Mouse (Mus musculus) stomach, embryonic 15.5 days (tissue): ENCODE measurements around the gene Slmap. TPM values are rescaled to one million over a fixed set of nuclear protein-coding genes. Genes with fewer than 3 reads are reported as not detected.

Experiments
- ATAC-seq: fragments of 200-750 bp; cut with Nextera tagmentation; 2 replicates; pipeline ENCODE4 v1.8.0; 2017; ENCODE audit warnings: low read depth, moderate number of reproducible peaks, moderate TSS enrichment; ENCODE audit not compliant: insufficient read depth, low FRiP score
- H3K27ac ChIP-seq: fragments of 300-500 bp; sonication (generic); 2 replicates; pipeline ENCODE4 v1.5.1; 2015; ENCODE audit warnings: mild to moderate bottlenecking, inconsistent platforms
- H3K27me3 ChIP-seq: fragments of 300-500 bp; sonication (generic); replicated peaks from 2 replicates; pipeline ENCODE4 v1.6.1; 2015; ENCODE audit warnings: inconsistent platforms
- H3K36me3 ChIP-seq: fragments of 300-500 bp; sonication (generic); 2 replicates; pipeline ENCODE4 v1.6.1; 2015; ENCODE audit warnings: inconsistent platforms
- H3K4me1 ChIP-seq: fragments of 300-500 bp; sonication (generic); 2 replicates; pipeline ENCODE4 v1.6.1; 2015; ENCODE audit warnings: inconsistent platforms
- H3K4me2 ChIP-seq: fragments of 300-500 bp; sonication (generic); 2 replicates; pipeline ENCODE4 v1.6.1; 2015; ENCODE audit warnings: mild to moderate bottlenecking, inconsistent platforms
- H3K4me3 ChIP-seq: fragments of 300-500 bp; sonication (generic); replicated peaks from 2 replicates; pipeline ENCODE4 v1.5.1; 2015; ENCODE audit warnings: inconsistent platforms
- H3K9ac ChIP-seq: fragments of 300-500 bp; sonication (generic); 2 replicates; pipeline ENCODE4 v1.6.1; 2015; ENCODE audit warnings: inconsistent platforms
- H3K9me3 ChIP-seq: fragments of 300-500 bp; sonication (generic); 2 replicates; pipeline ENCODE4 v1.6.1; 2016; ENCODE audit warnings: inconsistent platforms
- WGBS: fragments of 180-500 bp; shearing (Covaris S2); methylation state at CpG from one replicate; pipeline ENCODE4 v1.1.7; 2015; 5-methylcytosine and 5-hydroxymethylcytosine counted together
- polyA plus RNA-seq: library from polyadenylated mRNA; unstranded; fragments of >200 nt; fragmentation: Nextera tagmentation; extraction: Ambion mirVana; gene quantifications from 2 replicates; pipeline ENCODE4 v1.2.1, GENCODE M21; 2015

Gene Slmap
- polyA plus RNA-seq, 1 experiment from 2014 or later, result 48.3 TPM

DNA sequence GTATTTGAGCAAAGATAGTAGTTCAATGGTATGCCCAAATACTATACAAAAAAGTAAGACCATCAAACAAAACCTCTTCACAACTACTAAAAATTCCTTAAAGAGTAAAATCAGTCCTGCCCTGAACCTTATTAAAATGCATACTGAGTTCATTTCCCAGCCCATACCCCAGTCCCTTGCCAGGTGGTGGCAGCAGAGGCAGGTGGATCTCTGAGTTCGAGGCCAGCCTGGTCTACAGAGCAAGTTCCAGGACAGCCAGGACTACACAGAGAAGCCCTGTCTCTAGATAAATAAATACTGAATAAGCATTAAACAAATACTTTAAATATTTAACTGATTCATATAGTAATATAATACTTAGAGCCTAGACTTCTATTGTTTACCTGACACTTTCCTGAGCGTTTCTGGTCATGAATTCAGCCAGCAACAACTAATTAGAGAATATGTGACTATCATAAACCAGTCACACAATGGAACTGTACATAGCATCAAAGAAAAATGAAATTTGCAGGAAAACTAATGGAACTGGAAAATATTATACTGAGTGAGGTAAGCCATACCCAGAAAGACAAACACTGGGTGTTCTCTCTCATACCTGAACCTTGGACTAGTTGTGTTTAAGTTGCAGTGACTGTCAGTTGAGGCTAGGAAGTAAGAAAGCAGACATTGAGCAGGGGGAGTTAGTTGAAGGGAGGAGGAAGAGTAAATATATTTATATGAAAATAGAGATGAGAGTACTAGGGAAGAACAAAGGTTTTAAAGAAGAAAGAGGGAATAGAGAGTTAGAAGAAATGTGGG is 34.4 kb downstream of the Slmap start:
- H3K4me3 ChIP-seq, result no peak overlapping the region
- 87% methylated on average over 2 of the region's 2 CpGs for WGBS
- ATAC-seq, result no peak
- H3K4me1 ChIP-seq, result no peaks in the 10 kb centered on the region
- no peak overlapping the region for H3K4me2 ChIP-seq
- H3K9ac ChIP-seq, result no peak overlapping the region
- H3K36me3 ChIP-seq, result no peaks in the 10 kb centered on the region
- no peaks in the 10 kb centered on the region for H3K27me3 ChIP-seq
- H3K9me3 ChIP-seq, result no peaks in the 10 kb centered on the region
- H3K27ac ChIP-seq, result no peak overlapping the region

DNA sequence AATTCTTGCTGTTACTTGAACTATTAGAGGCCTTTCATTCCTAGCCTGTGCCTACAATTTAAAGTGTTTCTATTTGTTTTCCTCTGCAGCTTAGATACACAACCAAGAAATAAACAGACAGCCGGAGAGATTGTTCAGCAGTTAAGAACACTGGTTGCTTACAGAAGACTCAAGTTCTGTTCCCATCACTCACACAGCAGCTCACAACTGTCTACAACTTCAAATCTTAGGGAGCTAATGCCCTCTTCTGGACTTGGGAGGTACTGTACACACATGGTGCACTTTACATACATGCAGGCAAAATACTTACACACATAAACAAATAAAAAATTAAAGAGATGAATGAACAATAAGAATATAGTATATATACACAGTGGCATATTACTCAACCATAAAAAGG is 39.7 kb downstream of the Slmap start:
- Histone ChIP-seq H3K9ac (no peak overlapping the region), H3K4me2 (no peak overlapping the region), H3K27me3 (no peaks in the 10 kb centered on the region), H3K36me3 (no peaks in the 10 kb centered on the region), H3K4me1 (no peaks in the 10 kb centered on the region), H3K9me3 (no peaks in the 10 kb centered on the region), H3K27ac (no peak overlapping the region), H3K4me3 (no peak overlapping the region)
- WGBS, result 85% methylated on average over 1 of the region's 1 CpGs
- ATAC-seq, result no peak

DNA sequence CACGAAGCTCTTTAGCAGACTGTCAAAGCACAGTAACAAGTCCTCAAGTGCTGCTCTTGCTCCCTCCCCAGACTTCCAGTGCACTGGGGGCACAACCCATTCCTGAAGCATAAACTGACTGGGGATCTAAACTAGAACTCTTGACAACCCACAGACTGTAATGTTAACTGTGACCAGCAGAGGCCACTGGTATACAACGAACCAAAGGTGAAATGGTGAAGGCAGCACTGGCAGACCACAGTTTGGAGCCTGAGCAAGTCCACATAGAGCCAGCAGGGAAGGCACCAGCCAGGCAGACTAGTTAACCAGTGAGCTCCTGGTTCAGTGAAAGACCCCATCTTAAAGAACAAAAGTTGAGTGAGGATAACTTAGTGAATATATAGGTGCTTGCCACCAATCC is 43.6 kb downstream of the Slmap start:
- peak; percentile 56 for ATAC-seq
- WGBS, result 19% methylated on average over 2 of the region's 2 CpGs
- Histone ChIP-seq H3K27me3 (no peaks in the 10 kb centered on the region), H3K4me3 (no peak overlapping the region), H3K9me3 (no peaks in the 10 kb centered on the region), H3K27ac (no peak overlapping the region), H3K4me1 (peaks cover 12% of the 10 kb centered on the region), H3K36me3 (no peaks in the 10 kb centered on the region), H3K4me2 (no peak overlapping the region), H3K9ac (no peak overlapping the region)

DNA sequence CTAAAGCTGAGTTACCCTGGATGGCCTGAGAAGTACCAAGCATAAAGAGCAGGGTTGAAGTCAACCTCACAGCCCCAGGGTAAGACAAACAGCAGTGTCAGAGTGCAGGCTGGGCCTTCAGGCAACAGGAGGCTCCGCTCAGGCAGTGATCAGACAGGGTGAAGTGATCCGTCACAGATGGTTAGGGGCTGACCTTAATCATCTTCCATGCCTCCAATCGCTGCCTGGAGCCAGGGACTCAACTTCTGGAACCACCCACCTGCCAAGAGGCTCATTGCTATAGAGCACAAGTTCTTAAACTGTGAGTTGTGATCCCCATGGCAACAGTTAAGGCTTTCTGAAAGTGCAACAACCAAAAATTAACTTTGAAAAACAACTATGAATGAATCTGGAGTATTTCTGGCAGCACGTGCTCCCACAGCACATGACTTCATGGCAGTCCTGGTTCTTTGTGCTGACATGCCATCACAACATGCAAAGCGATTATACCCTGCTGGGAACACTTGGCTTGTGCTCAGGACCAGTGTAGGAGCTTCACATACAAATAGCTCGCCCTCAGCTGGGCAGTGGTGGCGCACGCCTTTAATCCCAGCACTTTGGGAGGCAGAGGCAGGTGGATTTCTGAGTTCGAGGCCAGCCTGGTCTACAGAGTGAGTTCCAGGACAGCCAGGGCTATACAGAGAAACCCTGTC is 46.3 kb downstream of the Slmap start:
- Histone ChIP-seq H3K9ac (no peak overlapping the region), H3K9me3 (no peaks in the 10 kb centered on the region), H3K4me1 (peaks cover 12% of the 10 kb centered on the region), H3K4me2 (no peak overlapping the region), H3K27ac (peak overlapping the region; percentile 44), H3K27me3 (no peaks in the 10 kb centered on the region), H3K4me3 (no peak overlapping the region), H3K36me3 (no peaks in the 10 kb centered on the region)
- no peak for ATAC-seq
- 69% methylated on average over 9 of the region's 9 CpGs for WGBS

DNA sequence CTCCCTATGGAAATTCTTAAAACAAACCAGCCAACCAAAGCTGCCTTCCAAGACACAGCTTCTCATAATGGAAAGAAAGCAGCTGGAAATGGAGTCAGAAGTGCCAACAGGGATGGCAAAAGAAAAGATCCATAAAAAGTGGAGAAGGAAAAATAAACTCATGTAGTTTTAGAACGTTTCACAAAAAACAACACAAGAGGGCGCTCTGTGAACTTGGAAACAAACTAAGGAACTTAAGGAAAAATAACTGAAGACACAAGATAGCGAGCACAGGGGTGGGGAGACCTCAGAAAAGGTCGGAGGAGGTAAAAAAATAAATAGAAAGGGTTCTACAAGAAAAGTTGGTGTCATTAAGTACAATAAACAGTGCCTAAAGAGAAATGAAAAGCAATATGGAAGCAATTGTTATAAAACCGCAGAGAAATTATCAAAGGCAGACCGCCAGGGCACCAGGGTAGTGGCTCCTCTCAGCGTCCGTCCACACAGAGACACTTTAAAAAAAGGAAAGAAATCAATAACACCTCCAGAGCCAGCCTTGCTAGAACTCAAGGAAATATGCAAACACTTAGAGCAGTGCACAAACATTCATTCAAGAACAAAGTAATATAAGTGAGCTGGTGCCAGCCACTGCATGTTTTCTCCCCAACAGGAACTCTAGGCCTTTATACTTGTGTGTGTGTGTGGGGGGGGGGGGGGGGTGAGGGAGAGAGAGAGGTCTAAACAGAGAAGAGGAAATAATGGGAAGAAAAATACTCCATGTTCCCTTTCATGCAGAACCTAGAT is 48.1 kb downstream of the Slmap start:
- H3K27ac ChIP-seq, result no peak overlapping the region
- no peaks in the 10 kb centered on the region for H3K9me3 ChIP-seq
- no peaks in the 10 kb centered on the region for H3K36me3 ChIP-seq
- no peak overlapping the region for H3K9ac ChIP-seq
- ATAC-seq, result no peak
- H3K4me1 ChIP-seq, result peaks cover 12% of the 10 kb centered on the region
- H3K4me2 ChIP-seq, result no peak overlapping the region
- H3K27me3 ChIP-seq, result no peaks in the 10 kb centered on the region
- H3K4me3 ChIP-seq, result no peak overlapping the region
- 34% methylated on average over 8 of the region's 8 CpGs for WGBS

DNA sequence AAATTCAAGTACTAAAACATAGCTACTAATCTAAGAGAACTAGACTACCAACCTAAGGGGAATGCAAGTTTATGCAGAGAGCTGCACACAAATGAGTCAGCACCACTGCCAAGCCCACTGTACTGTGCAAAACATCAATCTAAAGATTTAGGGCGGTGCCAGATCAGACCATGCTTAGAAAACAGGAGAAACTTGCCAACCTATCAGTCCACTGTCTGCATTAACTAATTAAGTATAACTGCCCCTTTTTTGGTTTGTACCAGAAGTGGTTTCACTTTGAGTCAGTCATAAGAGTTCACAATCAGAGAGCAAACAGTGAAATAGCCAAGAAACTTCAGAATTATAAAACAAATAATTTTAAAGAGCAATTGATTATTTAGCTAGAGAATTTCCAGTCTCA is 53.3 kb downstream of the Slmap start:
- WGBS, result 87% methylated on average over 1 of the region's 1 CpGs

DNA sequence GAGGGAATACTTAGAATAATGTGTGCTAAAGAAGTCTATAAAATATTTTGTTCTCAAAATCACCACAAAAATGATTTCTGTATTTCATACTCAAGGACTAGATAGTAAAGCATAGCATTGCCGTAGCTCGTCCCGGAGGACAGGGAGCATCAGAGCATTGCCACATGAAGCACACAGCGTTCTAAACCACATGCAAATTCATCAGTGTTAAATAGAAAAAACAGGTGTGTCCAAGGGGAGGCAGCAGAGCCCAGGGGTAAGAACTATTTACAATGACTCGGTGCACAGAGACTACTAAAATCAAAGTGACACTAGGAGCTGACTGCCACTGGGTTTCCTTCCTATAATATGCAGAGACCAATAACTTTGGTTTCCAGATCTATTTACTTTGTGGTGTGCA is 57.0 kb downstream of the Slmap start:
- no peaks in the 10 kb centered on the region for H3K4me1 ChIP-seq
- no peaks in the 10 kb centered on the region for H3K27me3 ChIP-seq
- H3K4me3 ChIP-seq, result no peak overlapping the region
- ATAC-seq, result no peak
- no peak overlapping the region for H3K4me2 ChIP-seq
- no peak overlapping the region for H3K27ac ChIP-seq
- no peaks in the 10 kb centered on the region for H3K9me3 ChIP-seq
- no peaks in the 10 kb centered on the region for H3K36me3 ChIP-seq
- H3K9ac ChIP-seq, result no peak overlapping the region
- WGBS, result 90% methylated on average over 5 of the region's 5 CpGs

More for the DNA sequence above, 53.3 kb downstream of the Slmap start:
- Histone ChIP-seq H3K9me3 (no peaks in the 10 kb centered on the region), H3K4me3 (no peak overlapping the region), H3K9ac (no peak overlapping the region), H3K4me1 (no peaks in the 10 kb centered on the region), H3K27me3 (no peaks in the 10 kb centered on the region), H3K27ac (no peak overlapping the region), H3K4me2 (no peak overlapping the region), H3K36me3 (no peaks in the 10 kb centered on the region)
- ATAC-seq, result no peak

DNA sequence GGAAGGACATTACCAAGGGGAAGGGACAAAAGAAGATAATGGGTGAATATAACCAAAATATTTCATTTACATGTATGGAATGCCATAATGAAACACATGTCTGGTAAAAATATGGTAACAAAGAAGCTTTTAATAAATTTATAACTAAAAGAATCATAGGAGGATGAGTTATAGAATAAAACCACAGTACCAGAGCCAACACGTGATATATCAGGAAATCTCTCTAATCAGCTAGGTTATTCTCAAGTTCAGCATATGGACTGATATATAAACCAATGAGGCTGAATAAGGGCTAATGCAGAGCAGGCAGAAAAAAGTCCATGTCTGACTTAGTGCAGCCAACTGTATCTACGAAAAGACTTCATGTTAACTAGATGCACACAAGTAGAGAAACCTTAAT is 58.3 kb downstream of the Slmap start:
- WGBS, result 82% methylated on average over 2 of the region's 2 CpGs
- no peak for ATAC-seq
- H3K4me2 ChIP-seq, result no peak overlapping the region

DNA sequence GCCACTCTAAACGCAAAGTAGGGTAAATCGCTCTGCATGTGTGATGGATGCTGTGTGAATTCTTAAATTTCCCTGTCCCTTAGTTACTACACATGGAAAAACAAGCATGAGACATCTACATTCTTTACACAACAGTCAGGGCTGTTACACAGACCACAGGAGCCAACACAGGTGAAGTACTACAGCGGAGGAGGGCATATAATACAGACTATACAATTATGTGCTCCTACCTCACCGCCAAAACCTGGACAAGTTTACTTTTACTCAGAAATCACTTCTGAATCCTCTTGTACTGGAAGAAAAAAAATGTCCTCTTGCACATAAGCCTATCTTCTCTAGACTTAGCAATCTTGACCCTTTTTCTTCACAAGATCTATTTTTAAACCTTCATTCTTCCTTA is 66.8 kb downstream of the Slmap start:
- 86% methylated on average over 4 of the region's 4 CpGs for WGBS
- no peak for ATAC-seq

More for the DNA sequence above, 58.3 kb downstream of the Slmap start:
- H3K9ac ChIP-seq, result no peak overlapping the region
- H3K27ac ChIP-seq, result no peak overlapping the region
- H3K4me3 ChIP-seq, result no peak overlapping the region
- H3K4me1 ChIP-seq, result no peaks in the 10 kb centered on the region
- H3K9me3 ChIP-seq, result no peaks in the 10 kb centered on the region
- no peaks in the 10 kb centered on the region for H3K27me3 ChIP-seq
- no peaks in the 10 kb centered on the region for H3K36me3 ChIP-seq

DNA sequence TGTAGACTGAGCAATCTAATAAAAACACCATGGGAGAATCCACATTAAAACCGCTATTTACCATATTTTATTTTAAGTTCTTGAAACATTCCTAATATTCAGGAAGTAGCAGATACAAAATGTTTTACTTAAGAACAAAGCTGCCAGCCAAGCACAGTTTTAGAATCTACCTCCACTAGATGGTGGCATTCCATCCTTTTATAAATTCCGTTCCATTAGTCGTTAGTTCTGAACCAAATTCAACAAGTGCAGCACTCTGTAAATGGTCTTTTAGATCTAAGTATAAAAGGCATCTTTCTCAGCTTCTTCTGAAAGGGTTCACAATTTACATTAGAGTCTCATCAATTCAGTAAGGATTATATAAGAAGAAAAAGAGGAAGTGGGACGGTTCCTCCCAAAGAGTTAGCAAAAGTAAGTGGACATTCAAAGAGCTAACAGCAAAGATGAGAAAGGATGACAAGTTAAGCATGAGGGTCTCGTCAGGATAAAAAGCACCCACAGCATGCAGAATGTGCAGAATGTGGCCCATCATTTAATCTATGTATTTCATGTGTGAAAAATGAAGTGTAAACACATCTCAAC is 68.1 kb downstream of the Slmap start:
- H3K9ac ChIP-seq, result no peak overlapping the region
- ATAC-seq, result no peak
- no peak overlapping the region for H3K27ac ChIP-seq
- 57% methylated on average over 5 of the region's 5 CpGs for WGBS
- no peak overlapping the region for H3K4me3 ChIP-seq
- no peaks in the 10 kb centered on the region for H3K9me3 ChIP-seq
- no peaks in the 10 kb centered on the region for H3K4me1 ChIP-seq
- no peaks in the 10 kb centered on the region for H3K27me3 ChIP-seq
- H3K4me2 ChIP-seq, result no peak overlapping the region
- H3K36me3 ChIP-seq, result peaks cover 3% of the 10 kb centered on the region; the same call in 1 of the 2 replicates

More for the DNA sequence above, 66.8 kb downstream of the Slmap start:
- no peak overlapping the region for H3K4me3 ChIP-seq
- H3K27ac ChIP-seq, result no peak overlapping the region
- H3K9me3 ChIP-seq, result no peaks in the 10 kb centered on the region
- H3K4me1 ChIP-seq, result no peaks in the 10 kb centered on the region
- H3K36me3 ChIP-seq, result no peaks in the 10 kb centered on the region
- H3K9ac ChIP-seq, result no peak overlapping the region
- H3K27me3 ChIP-seq, result no peaks in the 10 kb centered on the region
- H3K4me2 ChIP-seq, result no peak overlapping the region

DNA sequence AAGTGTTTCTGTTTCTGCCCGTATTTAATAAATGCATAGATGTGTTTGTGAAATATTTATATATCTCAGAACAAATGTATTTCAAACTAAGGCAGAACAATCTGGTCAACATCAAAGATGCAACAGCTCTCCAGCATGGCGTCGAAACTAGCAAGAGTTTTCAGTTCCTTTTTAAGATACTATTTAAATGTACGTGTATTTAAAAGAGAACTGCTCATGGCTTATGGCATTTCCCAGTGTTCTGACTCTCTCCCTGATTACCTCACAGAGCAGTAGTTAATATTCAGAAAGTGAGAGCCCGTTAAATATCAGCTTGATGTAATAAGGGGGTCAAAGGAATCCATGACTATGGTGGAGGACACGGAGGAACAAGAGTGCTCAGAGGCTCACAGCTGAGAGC is 68.8 kb downstream of the Slmap start:
- no peak overlapping the region for H3K4me2 ChIP-seq
- no peak overlapping the region for H3K9ac ChIP-seq
- no peak for ATAC-seq
- H3K4me1 ChIP-seq, result no peaks in the 10 kb centered on the region
- H3K36me3 ChIP-seq, result peaks cover 7% of the 10 kb centered on the region
- no peak overlapping the region for H3K27ac ChIP-seq
- 75% methylated on average over 6 of the region's 6 CpGs for WGBS
- H3K4me3 ChIP-seq, result no peak overlapping the region
- H3K9me3 ChIP-seq, result no peaks in the 10 kb centered on the region
- H3K27me3 ChIP-seq, result no peaks in the 10 kb centered on the region

DNA sequence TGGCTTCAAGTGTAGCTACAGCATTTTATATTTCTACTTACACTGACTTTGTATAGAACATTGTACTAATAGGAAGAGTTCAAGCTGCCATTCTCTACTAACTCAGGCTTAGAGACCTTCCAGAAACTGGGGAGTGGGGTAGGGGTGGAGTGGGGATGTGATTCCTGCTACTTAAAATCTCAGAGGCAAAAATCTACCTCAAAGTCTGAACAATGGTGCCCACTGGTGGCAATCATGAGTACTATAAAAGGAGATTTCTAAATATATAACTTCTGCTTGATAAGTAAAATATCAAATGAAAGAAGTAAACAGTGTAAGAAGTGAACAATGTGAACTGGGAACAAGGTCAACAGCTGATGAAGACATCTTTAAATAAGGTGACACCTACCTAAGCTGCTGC is 75.2 kb downstream of the Slmap start:
- Histone ChIP-seq H3K9me3 (no peaks in the 10 kb centered on the region), H3K4me2 (no peak overlapping the region), H3K4me3 (no peak overlapping the region), H3K4me1 (no peaks in the 10 kb centered on the region), H3K36me3 (peaks cover 14% of the 10 kb centered on the region), H3K9ac (no peak overlapping the region), H3K27ac (no peak overlapping the region), H3K27me3 (no peaks in the 10 kb centered on the region)
- ATAC-seq, result no peak
